Mouse (Mus musculus): ENCODE results near the gene Neu1.
"Not testable (repeated sequence)": the region's sequence is repeated elsewhere in the genome, so short reads cannot be mapped to it uniquely, and the experiment has no call there.

The Neu1 gene

DNA sequence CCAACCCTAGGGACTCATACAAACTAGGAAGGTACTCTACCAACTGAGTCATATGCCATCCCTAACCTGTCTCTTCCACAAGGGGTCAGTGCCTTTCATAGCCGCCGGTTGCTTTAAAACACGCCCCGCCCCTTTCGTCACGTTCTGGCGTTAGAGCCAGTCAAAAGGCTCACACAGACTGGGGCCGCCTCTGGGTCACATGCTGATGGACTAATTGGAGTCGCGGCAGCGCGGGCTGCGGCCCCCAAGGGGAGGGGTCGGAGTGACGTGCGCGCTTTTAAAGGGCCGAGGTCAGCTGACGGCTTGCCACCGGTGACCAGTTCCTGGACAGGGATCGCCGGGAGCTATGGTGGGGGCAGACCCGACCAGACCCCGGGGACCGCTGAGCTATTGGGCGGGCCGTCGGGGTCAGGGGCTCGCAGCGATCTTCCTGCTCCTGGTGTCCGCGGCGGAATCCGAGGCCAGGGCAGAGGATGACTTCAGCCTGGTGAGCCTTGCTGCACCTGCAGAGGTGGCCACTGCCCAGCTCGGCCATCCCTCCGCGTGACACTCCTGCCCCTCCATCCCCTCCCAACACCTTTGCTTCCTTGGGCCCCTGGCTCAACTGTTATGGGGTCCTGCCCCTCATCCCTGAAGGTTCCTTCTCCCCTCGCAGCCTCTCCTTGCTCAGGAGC lies at the start of gene Neu1:
TSS of gene Neu1 (plus strand) at position 193 of the 674 bp plus-strand sequence.
- peak; percentile 99 for DNase-seq (ENCODE audit: low read depth)

DNA sequence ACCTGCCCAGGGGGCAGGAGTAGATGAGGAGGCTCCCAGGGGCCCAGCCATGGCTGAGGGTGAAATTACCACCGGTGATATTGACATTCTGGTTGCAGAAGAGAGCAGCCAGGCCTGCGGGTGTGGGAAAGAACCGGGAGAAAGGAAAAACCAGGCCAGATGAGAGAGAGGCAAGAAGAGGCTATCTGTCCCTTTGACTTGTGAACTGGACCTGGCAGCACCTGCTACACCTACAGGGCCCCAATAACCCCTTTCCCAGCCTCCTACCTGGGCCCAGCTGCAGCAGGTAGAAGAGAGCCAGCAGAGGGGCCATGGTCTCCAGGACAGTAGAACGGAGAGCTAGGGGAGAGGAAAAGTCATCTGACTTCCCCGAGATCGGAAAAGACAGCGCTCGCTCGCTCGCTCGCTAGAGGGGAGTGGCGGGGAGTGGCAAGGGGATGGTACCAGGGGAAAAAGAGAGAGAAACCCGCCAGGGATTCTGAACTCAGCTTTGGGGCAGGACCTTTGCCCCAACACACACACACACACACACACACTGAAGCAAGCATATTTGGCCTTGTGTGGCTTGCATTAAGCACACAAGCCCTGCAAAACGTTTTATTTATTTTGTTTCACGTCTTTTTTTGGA lies 49.3 kb upstream of the Neu1 start, which contains the start of gene Gm20547:
TSS of gene Gm20547 (minus strand) at position 360 of the 628 bp plus-strand sequence.
- DNase-seq (ENCODE audit: low read depth), result no peak

DNA sequence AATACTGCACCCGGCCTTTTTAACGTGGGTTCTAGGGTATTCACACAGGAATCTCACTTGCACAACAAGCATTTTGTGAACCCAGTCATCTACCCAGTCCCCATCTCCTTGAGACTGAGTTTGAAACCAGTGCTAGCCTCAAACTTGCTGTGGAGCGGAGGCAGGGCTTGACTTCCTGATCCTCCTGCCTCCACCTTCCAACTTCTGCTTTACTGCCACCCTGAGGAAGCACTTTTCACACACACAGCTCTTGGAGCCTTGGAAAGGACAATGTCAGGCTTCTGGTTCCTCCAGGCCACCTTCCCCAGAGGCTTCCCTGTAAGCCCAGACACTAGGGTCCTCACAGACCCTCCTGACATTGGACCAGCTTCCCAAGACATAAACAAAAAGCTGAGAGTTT lies 47.7 kb upstream of the Neu1 start:
- no peak for DNase-seq (ENCODE audit: low read depth)

DNA sequence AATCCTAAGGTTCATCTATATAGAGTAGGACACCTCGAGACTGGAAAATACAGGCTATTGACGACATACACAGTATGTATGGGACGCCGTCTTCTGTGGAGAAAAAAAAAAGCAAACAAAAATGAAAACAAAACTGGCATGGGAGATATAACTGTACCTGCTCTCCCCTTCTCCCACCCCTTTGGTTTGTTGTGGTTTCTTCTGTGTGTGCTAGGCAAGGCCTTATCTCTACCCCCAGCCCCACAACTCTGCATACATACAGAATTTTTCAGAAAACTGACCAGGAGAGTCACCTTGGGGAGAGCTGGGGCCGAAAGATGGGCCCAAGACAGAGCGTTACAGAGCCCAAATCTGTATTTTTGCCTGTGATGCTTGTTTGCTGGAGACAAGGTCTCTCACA lies 46.3 kb upstream of the Neu1 start:
- DNase-seq (ENCODE audit: low read depth), result no peak

DNA sequence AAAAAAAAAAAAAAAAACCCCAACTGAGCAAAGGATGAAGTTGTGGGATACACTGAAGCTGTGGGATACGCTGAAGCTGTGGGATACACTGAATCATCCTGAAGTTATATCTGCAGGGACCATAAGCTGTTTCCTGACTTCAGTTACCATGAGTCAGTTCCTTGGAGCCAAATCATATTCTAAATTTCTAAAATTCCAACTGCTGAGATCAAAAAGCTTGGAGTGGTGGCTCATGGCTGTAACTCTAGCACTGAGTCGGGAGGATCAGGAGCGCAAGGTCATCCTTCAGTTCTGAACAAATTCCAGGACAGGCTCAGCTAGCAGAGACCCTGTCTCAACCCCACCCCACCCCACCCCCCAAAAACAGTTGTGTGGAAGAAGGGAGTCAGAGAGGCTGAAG lies 45.4 kb upstream of the Neu1 start:
- DNase-seq (ENCODE audit: low read depth), result no peak

DNA sequence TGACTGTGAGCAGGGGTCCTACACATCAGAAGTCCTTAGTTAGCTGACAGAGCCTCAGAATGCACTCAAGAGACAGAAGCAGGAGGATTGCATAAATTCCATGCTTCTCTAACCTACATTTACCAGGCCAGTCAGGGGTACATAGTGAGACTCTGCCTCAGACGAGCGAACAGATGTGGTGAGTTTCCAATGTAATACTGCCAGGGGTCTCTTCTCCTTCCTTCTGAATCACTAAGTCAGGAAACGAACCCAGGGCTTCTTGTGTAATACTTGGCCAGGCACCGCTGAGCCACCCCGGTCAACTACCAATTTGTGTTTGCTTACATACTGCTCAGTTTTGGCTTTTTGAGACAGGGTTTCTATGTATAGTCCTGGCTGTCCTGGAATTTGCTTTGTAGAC lies 43.1 kb upstream of the Neu1 start:
- no peak for DNase-seq (ENCODE audit: low read depth)

DNA sequence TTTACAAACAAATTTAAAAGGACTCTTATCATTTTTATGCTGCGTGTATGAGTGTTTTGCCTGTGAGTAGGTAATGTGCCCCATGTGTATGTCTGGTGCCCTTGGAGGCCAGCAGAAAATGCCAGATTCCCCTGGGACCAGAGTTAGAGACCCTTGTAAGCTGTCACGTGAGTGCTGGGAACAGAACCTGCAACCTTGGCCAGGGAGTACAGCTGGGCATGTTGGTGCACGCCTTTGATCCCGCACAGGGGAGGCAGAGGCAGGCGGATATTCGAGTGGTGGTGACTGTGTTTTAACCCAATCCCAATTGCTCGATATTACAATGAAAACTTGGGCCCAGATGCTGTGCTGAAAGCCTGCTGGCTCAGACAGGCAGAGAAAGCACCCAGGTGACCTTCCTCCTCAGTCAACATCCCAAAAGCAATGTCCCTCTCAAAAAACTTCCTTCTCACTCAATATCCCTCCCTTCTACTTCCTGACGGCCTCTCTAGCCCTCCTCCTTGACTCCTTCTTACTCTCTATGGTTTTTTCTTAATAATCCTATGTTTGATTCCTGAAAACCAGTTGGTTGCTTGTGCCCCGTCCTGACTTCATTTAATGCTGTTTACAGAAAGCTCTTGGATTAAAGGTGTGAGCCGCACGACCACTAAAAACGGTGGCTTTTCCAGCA lies 40.8 kb upstream of the Neu1 start:
- DNase-seq (ENCODE audit: low read depth), result no peak

DNA sequence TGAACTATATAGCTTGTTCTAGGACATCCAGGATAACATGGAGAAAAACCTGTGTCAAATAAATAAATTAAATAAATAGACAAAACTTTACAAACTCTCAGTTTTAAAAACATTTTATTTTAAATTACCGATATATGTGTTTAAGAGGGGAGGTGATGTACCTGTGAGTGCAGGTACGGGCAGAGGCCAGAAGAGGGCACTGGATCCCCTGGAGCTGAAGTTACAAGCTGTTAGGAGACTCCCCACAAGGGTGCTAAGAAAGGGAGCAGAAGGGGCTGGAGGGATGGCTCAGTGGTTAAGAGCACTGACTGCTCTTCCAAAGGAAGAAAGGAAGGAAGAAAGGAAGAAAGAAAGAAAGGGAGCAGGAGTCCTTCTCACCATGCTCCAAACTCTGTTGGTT lies 39.7 kb upstream of the Neu1 start:
- no peak for DNase-seq (ENCODE audit: low read depth)

DNA sequence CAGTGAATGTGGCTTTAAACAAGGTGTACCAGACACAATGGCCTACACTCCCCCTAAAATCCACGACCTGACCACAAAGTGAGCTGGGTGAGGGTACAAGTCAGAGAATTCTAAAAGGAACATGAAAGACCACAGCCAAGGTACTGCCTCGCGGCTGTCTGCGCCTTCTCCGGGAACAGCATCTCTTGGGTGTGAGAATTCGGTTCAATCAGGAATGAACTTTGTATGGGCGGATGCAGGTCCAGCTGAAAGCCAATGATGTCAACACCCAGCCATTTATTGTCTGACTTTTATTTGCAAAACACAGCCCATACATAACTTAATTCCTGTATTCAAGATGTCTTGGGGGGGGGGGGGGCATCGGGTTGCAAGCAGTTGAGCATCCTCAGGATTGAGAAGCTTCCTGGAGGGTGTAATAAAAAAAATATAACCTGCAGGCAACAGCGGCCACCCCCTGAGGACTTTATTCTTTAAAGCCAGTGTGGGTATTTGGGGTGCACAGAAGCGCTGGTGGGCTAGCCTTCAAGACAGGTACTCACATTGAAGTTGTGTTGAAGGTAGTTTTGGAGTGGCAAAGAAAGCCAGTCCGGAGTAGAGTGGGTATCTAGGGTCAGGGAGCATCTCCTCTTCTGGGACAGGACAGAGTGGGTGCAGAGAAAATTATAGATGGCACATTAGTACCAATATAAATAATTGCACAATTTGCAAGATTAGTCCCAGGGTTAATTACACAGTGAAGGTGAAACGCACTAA lies 37.8 kb upstream of the Neu1 start:
- DNase-seq (ENCODE audit: low read depth), result no peak

DNA sequence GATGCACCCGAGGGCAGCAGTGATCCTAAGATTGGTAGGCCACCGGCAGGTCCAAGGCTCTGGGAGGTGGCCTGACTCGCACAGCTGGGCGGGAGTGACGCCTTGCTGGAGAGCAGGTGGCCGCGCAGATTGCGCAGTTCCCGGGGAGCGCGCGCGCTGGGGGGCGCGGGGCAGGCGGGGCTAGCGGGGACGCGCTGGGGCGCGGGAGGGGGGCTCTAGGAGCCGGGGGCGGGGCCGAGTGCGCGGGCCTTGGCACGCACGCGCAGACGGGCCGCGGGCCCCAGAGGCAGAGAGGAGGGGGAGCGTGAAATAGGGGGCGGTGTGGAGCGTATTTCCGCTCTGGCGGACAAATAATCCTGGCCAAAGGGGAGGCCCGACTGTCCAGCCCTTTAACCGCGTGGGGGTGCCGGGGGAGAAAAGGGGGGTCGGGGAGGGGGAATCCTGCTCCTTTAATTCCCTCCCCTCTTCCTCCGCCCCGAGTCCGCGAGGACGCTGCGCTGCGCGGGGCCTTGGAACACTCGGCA lies 36.9 kb upstream of the Neu1 start:
- peak; percentile 93 for DNase-seq (ENCODE audit: low read depth)

DNA sequence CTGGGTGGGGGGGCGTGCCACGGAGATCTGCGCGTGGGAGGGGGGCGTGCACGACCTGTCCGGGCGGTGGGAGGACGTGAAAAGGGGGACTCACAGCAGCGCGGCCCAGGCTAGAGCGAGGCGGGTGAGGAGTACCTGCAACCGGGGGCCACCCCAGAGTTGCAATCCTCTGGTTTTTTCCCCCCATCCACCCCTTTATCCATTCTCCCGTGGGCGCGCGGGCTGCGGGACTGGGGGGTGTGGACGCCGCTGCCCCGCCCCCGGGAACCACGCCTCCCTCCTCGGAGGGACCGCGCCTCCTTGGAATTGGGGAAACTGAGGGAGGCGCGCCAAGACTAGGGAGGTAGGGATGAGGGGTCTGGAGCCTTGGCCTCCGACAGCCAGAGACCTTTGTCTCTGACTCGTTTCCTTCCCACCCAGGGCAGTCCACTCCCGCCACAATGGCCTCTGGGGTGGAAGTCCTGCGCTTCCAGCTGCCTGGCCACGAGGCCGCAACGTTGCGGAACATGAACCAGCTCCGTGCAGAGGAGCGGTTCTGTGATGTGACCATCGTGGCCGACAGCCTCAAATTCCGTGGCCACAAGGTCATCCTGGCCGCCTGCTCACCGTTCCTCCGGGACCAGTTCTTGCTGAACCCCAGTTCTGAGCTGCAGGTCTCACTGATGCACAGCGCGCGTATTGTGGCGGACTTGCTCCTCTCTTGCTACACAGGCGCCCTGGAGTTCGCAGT lies 36.1 kb upstream of the Neu1 start:
- DNase-seq (ENCODE audit: low read depth), result peak; percentile 56

DNA sequence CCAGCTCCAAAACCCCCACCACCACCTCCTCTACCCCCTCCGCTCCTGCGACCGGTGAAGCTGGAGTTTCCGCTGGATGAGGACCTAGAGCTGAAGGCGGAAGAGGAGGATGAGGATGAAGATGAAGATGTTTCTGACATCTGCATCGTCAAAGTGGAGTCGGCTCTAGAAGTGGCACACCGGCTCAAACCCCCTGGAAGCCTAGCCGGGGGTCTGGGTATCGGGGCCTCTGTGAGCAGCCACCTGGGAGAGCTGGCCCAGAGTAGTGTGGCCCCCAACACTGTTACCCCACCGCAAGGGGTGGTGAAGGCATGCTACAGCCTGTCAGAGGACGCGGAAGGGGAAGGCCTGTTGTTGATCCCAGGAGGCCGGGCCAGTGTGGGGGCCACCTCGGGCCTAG lies 35.3 kb upstream of the Neu1 start:
- no peak for DNase-seq (ENCODE audit: low read depth)

DNA sequence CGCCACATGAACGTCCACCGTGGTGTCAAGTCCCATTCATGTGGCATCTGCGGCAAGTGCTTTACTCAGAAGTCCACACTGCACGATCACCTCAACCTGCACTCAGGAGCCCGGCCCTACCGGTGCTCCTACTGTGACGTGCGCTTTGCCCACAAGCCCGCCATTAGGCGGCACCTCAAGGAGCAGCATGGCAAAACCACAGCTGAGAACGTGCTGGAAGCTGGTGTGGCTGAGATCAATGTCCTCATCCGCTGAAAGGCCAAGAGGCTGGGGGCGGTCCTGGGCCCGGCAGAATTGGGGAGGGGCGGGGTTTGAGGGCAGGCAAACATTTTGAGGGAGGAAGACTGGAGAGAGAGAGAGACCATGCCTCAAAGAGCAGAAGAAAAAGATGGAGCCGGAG lies 34.7 kb upstream of the Neu1 start:
- peak; percentile 82 for DNase-seq (ENCODE audit: low read depth)

DNA sequence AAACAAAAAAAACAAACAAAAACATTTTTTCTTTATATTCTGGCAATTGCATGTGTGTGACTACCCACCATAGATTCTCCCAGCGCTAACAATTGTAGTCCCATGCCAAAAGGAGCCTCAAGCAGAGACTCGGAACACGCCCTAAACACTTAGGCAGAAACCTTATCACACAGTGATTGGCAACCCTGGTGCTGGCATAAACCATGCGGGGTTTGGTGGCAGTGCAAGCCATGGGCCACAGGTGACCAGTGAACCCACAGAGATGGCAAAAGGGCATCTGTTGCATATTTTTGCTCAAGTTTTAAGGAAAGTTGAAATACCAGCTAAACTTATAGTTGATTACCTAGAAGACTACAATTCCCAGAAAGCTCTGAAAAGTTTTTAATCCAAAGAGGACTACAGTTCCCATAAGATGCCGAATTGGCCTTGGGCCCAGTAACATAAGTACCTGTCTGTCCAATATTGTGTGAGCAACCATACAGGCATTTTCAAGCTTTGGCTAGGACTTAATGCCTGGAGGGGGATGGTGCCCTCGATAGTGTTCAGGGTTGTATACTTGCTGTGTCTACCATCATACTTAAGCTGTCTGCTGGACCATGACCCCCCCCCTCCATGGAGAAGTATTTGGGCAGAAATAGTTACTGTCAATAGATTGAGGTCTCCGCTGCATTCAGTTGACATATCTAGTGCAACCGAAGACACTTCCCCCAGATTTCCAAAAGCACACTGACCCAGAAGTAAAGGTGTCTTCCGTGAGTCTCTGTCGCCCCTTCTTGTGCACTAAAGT lies 33.5 kb upstream of the Neu1 start:
- no peak for DNase-seq (ENCODE audit: low read depth)

DNA sequence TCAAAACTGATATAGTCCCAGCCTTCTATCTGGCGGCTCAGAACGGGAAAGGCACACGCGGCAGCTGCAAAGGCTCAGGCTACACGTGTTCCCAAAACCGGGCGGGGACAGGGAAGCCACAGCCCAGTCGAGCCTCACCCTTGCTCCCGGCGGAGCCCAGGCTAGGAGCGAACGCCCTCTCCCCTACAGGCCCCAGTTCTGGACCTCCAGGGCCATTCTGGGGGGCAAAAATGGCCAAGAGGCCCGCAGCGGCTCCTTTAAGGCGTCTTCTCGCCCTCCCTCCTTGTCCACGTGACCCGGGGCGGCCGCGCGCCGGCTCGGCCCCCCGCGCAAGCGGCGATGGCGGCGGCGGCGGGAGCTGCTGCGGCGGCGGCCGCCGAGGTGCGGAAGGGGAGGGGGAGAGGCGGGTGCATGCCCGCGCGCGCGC lies 32.9 kb upstream of the Neu1 start, which contains the start of the genes C2 and Ehmt2:
TSS of gene C2 (minus strand) at position 106 of the 427 bp plus-strand sequence.
TSS of gene Ehmt2 (plus strand) at position 310 of the 427 bp plus-strand sequence.
- peak; percentile 83 for DNase-seq (ENCODE audit: low read depth)

DNA sequence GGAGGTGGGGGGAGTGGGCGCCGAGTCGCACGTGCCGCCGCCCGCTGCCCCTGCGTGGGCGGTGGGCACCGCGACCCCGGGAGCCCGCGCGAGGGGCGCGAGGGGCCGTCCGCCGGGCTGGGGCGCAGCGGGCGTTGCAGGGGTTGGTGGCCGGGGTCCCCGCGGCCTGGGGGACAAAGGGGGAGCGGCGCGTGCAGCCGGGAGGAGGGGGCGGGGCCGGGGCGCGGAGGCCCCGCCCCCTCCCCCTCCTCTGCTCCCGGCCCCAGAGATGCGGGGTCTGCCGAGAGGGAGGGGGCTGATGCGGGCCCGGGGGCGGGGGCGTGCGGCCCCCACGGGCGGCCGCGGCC lies 32.4 kb upstream of the Neu1 start:
- DNase-seq (ENCODE audit: low read depth), result peak; percentile 48

DNA sequence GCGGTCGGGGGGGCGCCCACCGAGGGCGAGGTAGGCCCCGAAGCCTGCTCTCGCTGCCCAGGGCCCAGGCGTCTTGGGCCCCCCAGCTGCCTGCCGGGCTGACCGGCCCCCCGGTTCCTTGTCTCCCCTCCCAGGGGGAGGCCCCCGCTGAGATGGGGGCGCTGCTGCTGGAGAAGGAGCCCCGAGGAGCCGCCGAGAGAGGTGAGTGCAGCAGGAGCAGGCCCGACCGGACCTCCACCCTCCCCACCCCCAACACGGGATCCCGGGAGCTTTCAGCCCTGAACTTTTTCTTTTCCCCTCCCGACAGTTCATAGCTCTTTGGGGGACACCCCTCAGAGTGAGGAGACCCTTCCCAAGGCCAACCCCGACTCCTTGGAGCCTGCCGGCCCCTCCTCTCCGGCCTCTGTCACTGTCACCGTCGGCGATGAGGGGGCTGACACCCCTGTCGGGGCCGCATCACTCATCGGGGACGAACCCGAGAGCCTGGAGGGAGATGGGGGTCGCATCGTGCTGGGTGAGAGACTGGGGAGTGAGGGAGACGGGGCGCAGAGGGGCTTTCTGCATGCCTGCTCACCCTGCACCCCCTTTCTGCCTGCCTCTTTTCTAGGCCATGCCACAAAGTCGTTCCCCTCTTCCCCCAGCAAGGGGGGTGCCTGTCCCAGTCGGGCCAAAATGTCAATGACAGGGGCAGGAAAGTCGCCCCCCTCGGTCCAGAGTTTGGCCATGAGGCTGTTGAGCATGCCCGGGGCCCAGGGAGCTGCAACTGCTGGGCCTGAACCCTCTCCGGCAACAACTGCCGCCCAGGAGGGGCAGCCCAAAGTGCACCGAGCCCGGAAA lies 31.8 kb upstream of the Neu1 start:
- DNase-seq (ENCODE audit: low read depth), result peak; percentile 60

DNA sequence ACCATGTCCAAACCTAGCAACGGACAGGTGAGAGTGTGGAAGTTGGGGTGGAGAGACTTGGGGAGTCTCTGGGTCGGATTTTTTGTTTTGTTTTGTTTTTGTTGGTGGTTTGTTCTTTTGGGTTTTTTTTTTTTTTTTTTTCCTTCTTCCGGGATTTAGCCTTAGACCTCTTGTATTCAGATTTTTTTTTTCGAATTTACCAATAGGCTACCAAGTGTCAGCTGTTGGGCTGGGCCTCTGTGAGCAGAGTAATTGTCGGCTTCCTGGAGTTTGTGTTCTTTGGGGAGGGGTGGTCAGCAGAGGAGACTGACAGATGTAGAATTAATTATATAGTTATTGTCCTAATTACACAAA lies 31.2 kb upstream of the Neu1 start:
- peak; percentile 81 for DNase-seq (ENCODE audit: low read depth)

DNA sequence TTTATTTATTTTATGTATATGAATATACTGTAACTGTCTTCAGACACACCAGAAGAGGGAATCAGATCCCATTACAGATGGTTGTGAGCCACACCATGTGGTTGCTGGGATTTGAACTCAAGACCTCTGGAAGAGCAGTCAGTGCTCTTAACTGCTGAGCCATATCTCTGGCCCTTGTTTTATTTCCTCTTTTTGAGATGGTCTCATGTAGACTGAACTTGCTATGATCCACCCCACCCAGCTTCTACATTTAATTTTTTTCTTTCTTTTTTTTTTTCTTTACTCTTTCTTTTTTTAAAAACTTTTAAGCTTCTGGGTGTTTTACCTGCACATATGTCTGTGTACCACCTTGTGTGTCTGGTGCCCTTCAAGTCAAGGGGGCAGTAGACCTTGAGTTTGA lies 30.2 kb upstream of the Neu1 start:
- not testable (repeated sequence) for DNase-seq (ENCODE audit: low read depth)

DNA sequence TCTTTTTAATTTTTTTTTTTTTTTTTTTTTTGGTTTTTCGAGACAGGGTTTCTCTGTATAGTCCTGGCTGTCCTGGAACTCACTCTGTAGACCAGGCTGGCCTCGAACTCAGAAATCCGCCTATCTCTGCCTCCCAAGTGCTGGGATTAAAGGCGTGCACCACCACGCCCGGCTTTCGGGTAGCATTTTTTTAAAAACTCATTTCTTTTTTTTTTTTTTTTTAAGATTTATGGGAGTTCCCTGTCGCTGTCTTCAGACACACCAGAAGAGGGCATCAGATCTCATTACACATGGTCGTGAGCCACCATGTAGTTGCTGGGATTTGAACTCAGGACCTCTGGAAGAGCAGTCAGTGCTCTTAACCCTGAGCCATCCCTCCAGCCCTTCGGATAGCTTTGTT lies 29.1 kb upstream of the Neu1 start:
- not testable (repeated sequence) for DNase-seq (ENCODE audit: low read depth)
